Mouse (Mus musculus): ENCODE data around the gene Sh2b3.

GRCm38 (mm10) chr5:121836692-121837415, 592 bp downstream of the Sh2b3 start:
- TF ChIP-seq POLR2A (IDR thresholded peaks at IDR 0.05; ENCODE audit: borderline replicate concordance, low read depth, low read length): peak; percentile 33; the same call in 1 of the 2 replicates
- TF ChIP-seq CTCF (IDR thresholded peaks at IDR 0.05; ENCODE audit: low read depth, low read length): no peak
